Mouse (Mus musculus) liver, adult 2 months (tissue): ENCODE data around the gene Pard6a. TPM values are rescaled to one million over a fixed set of nuclear protein-coding genes. Genes with fewer than 3 reads are reported as not detected.

Experiments
- DNase-seq: peaks from one replicate; pipeline ENCODE4 v3.0.0-alpha.2; 2011; ENCODE audit warnings: low read depth, low spot score; ENCODE audit errors: extremely low read depth
- H3K27ac ChIP-seq: fragments of 200-500 bp; replicated peaks from 2 replicates; pipeline ENCODE4 v1.5.1; 2012; ENCODE audit warnings: low read depth, mild to moderate bottlenecking, control low read depth, inconsistent platforms, low read length; ENCODE audit not compliant: insufficient read depth
- H3K27me3 ChIP-seq: fragments of 200-500 bp; 2 replicates; pipeline ENCODE4 v1.6.1; 2012; ENCODE audit warnings: mild to moderate bottlenecking, moderate library complexity, low read length, inconsistent platforms; ENCODE audit not compliant: control insufficient read depth, insufficient read depth
- H3K36me3 ChIP-seq: fragments of 200-500 bp; 2 replicates; pipeline ENCODE4 v1.6.1; 2012; ENCODE audit warnings: low read length, inconsistent platforms; ENCODE audit not compliant: control insufficient read depth, insufficient read depth
- H3K4me1 ChIP-seq: fragments of 200-500 bp; 2 replicates; pipeline ENCODE4 v1.6.1; 2011; ENCODE audit warnings: low read length; ENCODE audit not compliant: control insufficient read depth, insufficient read depth
- H3K4me3 ChIP-seq: fragments of 200-500 bp; 2 replicates; pipeline ENCODE4 v1.5.1; 2011; ENCODE audit warnings: low read depth, mild to moderate bottlenecking, control low read depth, low read length, moderate library complexity; ENCODE audit not compliant: insufficient read depth
- H3K79me2 ChIP-seq: fragments of 200-500 bp; 2 replicates; pipeline ENCODE4 v1.6.1; 2012; ENCODE audit warnings: inconsistent platforms, mild to moderate bottlenecking, low read length, moderate library complexity; ENCODE audit not compliant: control insufficient read depth, insufficient read depth
- H3K9ac ChIP-seq: fragments of 200-500 bp; 2 replicates; pipeline ENCODE4 v1.6.1; 2012; ENCODE audit warnings: low read depth, mild to moderate bottlenecking, control low read depth, inconsistent platforms, low read length
- CTCF ChIP-seq: fragments of 200-500 bp; IDR thresholded peaks from 2 replicates; pipeline ENCODE4 v1.5.1; 2011; ENCODE audit warnings: low read depth, low read length, control low read depth
- POLR2A ChIP-seq: fragments of 200-500 bp; IDR thresholded peaks from 2 replicates; pipeline ENCODE4 v1.6.1; 2011; ENCODE audit warnings: low read length, control low read depth; ENCODE audit not compliant: insufficient read depth; ENCODE audit errors: extremely low read depth
- WGBS: fragments of 180-500 bp; shearing (Covaris S2); methylation state at CpG from one replicate; pipeline ENCODE4 v1.1.7; 2018; 5-methylcytosine and 5-hydroxymethylcytosine counted together
- polyA plus RNA-seq: library from polyadenylated mRNA; depleted of rRNA; stranded (reverse); fragments of >200 nt; gene quantifications from 2 replicates; pipeline ENCODE4 v1.2.3, GENCODE M21; 2012
- total RNA-seq: library from RNA; depleted of rRNA; stranded (reverse); fragments of >200 nt; gene quantifications from 2 replicates; pipeline ENCODE4 v1.2.3, GENCODE M21; 2014

Pard6a gene
- total and polyA plus RNA-seq, 2 experiments: 4.1 to 8.6 TPM

GRCm38 (mm10) chr8:105686551-105686950, 14.4 kb upstream of the Pard6a start:
- H3K27me3 ChIP-seq: no peaks in the 10 kb centered on the region
- 70% methylated on average over 6 of the region's 6 CpGs for WGBS

GRCm38 (mm10) chr8:105687512-105687911, 13.4 kb upstream of the Pard6a start:
- no peaks in the 10 kb centered on the region for H3K27me3 ChIP-seq
- H3K27ac ChIP-seq: no peak overlapping the region
- no peaks in the 10 kb centered on the region for H3K79me2 ChIP-seq
- DNase-seq: no peak
- peaks cover 2% of the 10 kb centered on the region; the same call in 1 of the 2 replicates for H3K36me3 ChIP-seq
- H3K4me3 ChIP-seq: no peak overlapping the region
- H3K4me1 ChIP-seq: no peaks in the 10 kb centered on the region
- no peak overlapping the region for H3K9ac ChIP-seq
- WGBS: 69% methylated on average over 8 of the region's 8 CpGs
- TF ChIP-seq CTCF (no peak), POLR2A (no peak)

More at GRCm38 (mm10) chr8:105686551-105686950, 14.4 kb upstream of the Pard6a start:
- TF ChIP-seq POLR2A (no peak), CTCF (no peak)
- H3K4me1 ChIP-seq: no peaks in the 10 kb centered on the region
- no peak overlapping the region for H3K27ac ChIP-seq
- no peaks in the 10 kb centered on the region for H3K79me2 ChIP-seq
- DNase-seq: no peak
- H3K9ac ChIP-seq: no peak overlapping the region
- H3K36me3 ChIP-seq: peaks cover 9% of the 10 kb centered on the region; the same call in 1 of the 2 replicates
- no peak overlapping the region for H3K4me3 ChIP-seq

- Histone ChIP-seq H3K27ac (no peak overlapping the region), H3K79me2 (no peaks in the 10 kb centered on the region), H3K27me3 (no peaks in the 10 kb centered on the region), H3K4me3 (no peak overlapping the region), H3K4me1 (no peaks in the 10 kb centered on the region), H3K9ac (no peak overlapping the region), H3K36me3 (no peaks in the 10 kb centered on the region)
- WGBS: 43% methylated on average over 14 of the region's 14 CpGs
- no peak for DNase-seq
- TF ChIP-seq CTCF (no peak), POLR2A (no peak)
Measured at GRCm38 (mm10) chr8:105688242-105688752, 12.7 kb upstream of the Pard6a start.

GRCm38 (mm10) chr8:105689256-105689982, 11.5 kb upstream of the Pard6a start:
- no peak for DNase-seq
- Histone ChIP-seq H3K79me2 (no peaks in the 10 kb centered on the region), H3K4me3 (no peak overlapping the region), H3K4me1 (peaks cover 1% of the 10 kb centered on the region), H3K36me3 (no peaks in the 10 kb centered on the region), H3K27ac (no peak overlapping the region), H3K9ac (no peak overlapping the region), H3K27me3 (peaks cover 5% of the 10 kb centered on the region)
- TF ChIP-seq POLR2A: no peak
- TF ChIP-seq CTCF: no peak
- WGBS: 66% methylated on average over 35 of the region's 35 CpGs

GRCm38 (mm10) chr8:105689983-105690360, 11.0 kb upstream of the Pard6a start:
- Histone ChIP-seq H3K9ac (no peak overlapping the region), H3K79me2 (no peaks in the 10 kb centered on the region), H3K27ac (no peak overlapping the region), H3K36me3 (no peaks in the 10 kb centered on the region), H3K4me1 (peaks cover 1% of the 10 kb centered on the region), H3K4me3 (no peak overlapping the region), H3K27me3 (peaks cover 5% of the 10 kb centered on the region)
- no peak for DNase-seq
- 87% methylated on average over 9 of the region's 9 CpGs for WGBS
- TF ChIP-seq POLR2A (no peak), CTCF (no peak)

- H3K4me3 ChIP-seq: no peak overlapping the region
- no peak overlapping the region for H3K9ac ChIP-seq
- WGBS: 73% methylated on average over 14 of the region's 14 CpGs
- no peaks in the 10 kb centered on the region for H3K79me2 ChIP-seq
- H3K4me1 ChIP-seq: peaks cover 1% of the 10 kb centered on the region
- no peaks in the 10 kb centered on the region for H3K36me3 ChIP-seq
- no peak for DNase-seq
- TF ChIP-seq CTCF: no peak
- TF ChIP-seq POLR2A: no peak
- H3K27me3 ChIP-seq: peaks cover 5% of the 10 kb centered on the region
- H3K27ac ChIP-seq: no peak overlapping the region
Measured at GRCm38 (mm10) chr8:105690978-105691377, 10.0 kb upstream of the Pard6a start.
